In genomic region chr14:22283722-22284121, GRCm38 (mm10) we compare ENCODE assay signal across 10 mouse cellular contexts.
DNase-seq lines count a peak whose midpoint lies in the region; ATAC-seq and TF ChIP-seq lines count a peak whose summit lies in the region.
"Had no signal": no experiment of that assay in that cellular context is flagged by ENCODE, and none has a peak within 500 bp of the region (broad histone marks: within the 10 kb centered on the region; RNA-seq: fewer than 3 reads in every experiment).

No protein-coding gene starts in this region.

- H3K9me3 ChIP-seq in E14TG2a.4 (ENCODE audit: low read length), result no peaks in the 10 kb centered on the region
- H3K9me3 ChIP-seq in liver, postnatal 0 days (ENCODE audit: low read length), result no peaks in the 10 kb centered on the region
- H3K9me3 ChIP-seq: kidney, embryonic 15.5 days; liver, embryonic 15.5 days had no signal

- WGBS in kidney, adult 2 months, result 92% methylated on average over 2 of the region's 2 CpGs
- 85% methylated on average over 2 of the region's 2 CpGs for WGBS in liver, postnatal 0 days (ENCODE audit: insufficient replicate concordance)

- in situ Hi-C loops in Patski (cut with MboI; ENCODE audit: low pct_unique_long_range_greater_than_20kb), result no loop called here

- H3K36me3 ChIP-seq in kidney, adult 2 months (ENCODE audit: control insufficient read depth, insufficient read depth, low read length), result no peaks in the 10 kb centered on the region
- no peaks in the 10 kb centered on the region for H3K36me3 ChIP-seq in E14TG2a.4 (ENCODE audit: insufficient read depth, low read length)
- H3K36me3 ChIP-seq in liver, postnatal 0 days (replicated peaks; ENCODE audit: insufficient read depth, low read length), result no peaks in the 10 kb centered on the region
- H3K36me3 ChIP-seq: kidney, embryonic 15.5 days; liver, embryonic 15.5 days had no signal

- no peak overlapping the region for H3K4me3 ChIP-seq in kidney, adult 2 months (ENCODE audit: insufficient read depth, low read depth, low read length)
- no peak overlapping the region for H3K4me3 ChIP-seq in E14TG2a.4 (replicated peaks; ENCODE audit: low read length)
- no peak overlapping the region for H3K4me3 ChIP-seq in liver, postnatal 0 days (ENCODE audit: low read depth, low read length)
- H3K4me3 ChIP-seq: kidney, embryonic 15.5 days; liver, embryonic 15.5 days had no signal

- no peak for TF ChIP-seq POLR2A in kidney, adult 2 months (IDR thresholded peaks at IDR 0.05; ENCODE audit: low read depth, low read length)

- CTCF ChIA-PET in Patski (lab: Charles Lee), result no interaction called here

- H3K27me3 ChIP-seq in kidney, adult 2 months (replicated peaks; ENCODE audit: control insufficient read depth, insufficient read depth, low read length), result no peaks in the 10 kb centered on the region
- H3K27me3 ChIP-seq in E14TG2a.4 (ENCODE audit: insufficient read depth, low read length) (peaks cover 7% of the 10 kb centered on the region; the same call in 1 of the 2 replicates), Patski (peaks cover 6% of the 10 kb centered on the region)
- no peaks in the 10 kb centered on the region for H3K27me3 ChIP-seq in liver, postnatal 0 days (ENCODE audit: insufficient read depth, low read length)
- H3K27me3 ChIP-seq: liver, embryonic 15.5 days had no signal

- H3K4me2 ChIP-seq in liver, postnatal 0 days (ENCODE audit: low read depth, low read length), result no peak overlapping the region
- H3K4me2 ChIP-seq: kidney, embryonic 15.5 days; liver, embryonic 15.5 days had no signal

- H3K9ac ChIP-seq in liver, postnatal 0 days (replicated peaks), result no peak overlapping the region
- H3K9ac ChIP-seq: kidney, embryonic 15.5 days; liver, embryonic 15.5 days had no signal

- no peak overlapping the region for H3K27ac ChIP-seq in kidney, adult 2 months (ENCODE audit: insufficient read depth, low read depth, low read length)
- H3K27ac ChIP-seq in liver, postnatal 0 days (ENCODE audit: low read depth), result no peak overlapping the region
- H3K27ac ChIP-seq: kidney, embryonic 15.5 days; liver, embryonic 15.5 days had no signal

- peak; percentile 47 for TF ChIP-seq CTCF in kidney, adult 2 months (conservative IDR thresholded peaks at IDR 0.05; ENCODE audit: insufficient read depth, insufficient read length, low read depth, low read length)
- TF ChIP-seq CTCF in E14TG2a.4 (conservative IDR thresholded peaks at IDR 0.05; ENCODE audit: low read length) (peak; percentile 39; the same call in 1 of the 2 replicates), Patski (IDR thresholded peaks at IDR 0.05) (peak; percentile 34)
- TF ChIP-seq CTCF in liver, postnatal 0 days (IDR thresholded peaks at IDR 0.05; ENCODE audit: low read depth), result peak; percentile 55

- DNase-seq in kidney, adult 2 months, result no peak
- DNase-seq in kidney, adult 8-10 months, result no peak
- DNase-seq in Patski (ENCODE audit: low read depth, low spot score), result no peak
- DNase-seq in liver, postnatal 0 days, result peak; percentile 27
- no peak for DNase-seq in layer of hippocampus, postnatal 10 days (ENCODE audit: low spot score in 2 of 2)
- DNase-seq in left cerebral cortex, adult 8-10 months (ENCODE audit: low spot score in 2 of 2), result no peak
- DNase-seq: cerebellum, postnatal 25 days had no signal

- no peaks in the 10 kb centered on the region for H3K4me1 ChIP-seq in kidney, adult 2 months (ENCODE audit: control insufficient read depth, insufficient read depth, low read length)
- no peaks in the 10 kb centered on the region for H3K4me1 ChIP-seq in E14TG2a.4 (replicated peaks; ENCODE audit: low read depth, low read length)
- H3K4me1 ChIP-seq in liver, postnatal 0 days (ENCODE audit: insufficient read depth), result no peaks in the 10 kb centered on the region
- H3K4me1 ChIP-seq: liver, embryonic 15.5 days had no signal

- no peak for TF ChIP-seq EP300 in liver, postnatal 0 days (IDR thresholded peaks at IDR 0.05; ENCODE audit: low read depth)

- ATAC-seq in Patski, result no peak
- no peak for ATAC-seq in liver, postnatal 0 days

- POLR2A ChIA-PET in Patski (lab: Charles Lee), result no interaction called here
